Mouse (Mus musculus) c-Kit-positive CD71-positive TER-119-positive erythroid progenitor cells, embryonic 14.5 days (primary cell): ENCODE measurements around the gene Tmem139.

Experiments used
- DNase-seq: peaks from one replicate; pipeline ENCODE4 v3.0.0-alpha.2; 2013; ENCODE audit warnings: low spot score

Tmem139 gene

DNA sequence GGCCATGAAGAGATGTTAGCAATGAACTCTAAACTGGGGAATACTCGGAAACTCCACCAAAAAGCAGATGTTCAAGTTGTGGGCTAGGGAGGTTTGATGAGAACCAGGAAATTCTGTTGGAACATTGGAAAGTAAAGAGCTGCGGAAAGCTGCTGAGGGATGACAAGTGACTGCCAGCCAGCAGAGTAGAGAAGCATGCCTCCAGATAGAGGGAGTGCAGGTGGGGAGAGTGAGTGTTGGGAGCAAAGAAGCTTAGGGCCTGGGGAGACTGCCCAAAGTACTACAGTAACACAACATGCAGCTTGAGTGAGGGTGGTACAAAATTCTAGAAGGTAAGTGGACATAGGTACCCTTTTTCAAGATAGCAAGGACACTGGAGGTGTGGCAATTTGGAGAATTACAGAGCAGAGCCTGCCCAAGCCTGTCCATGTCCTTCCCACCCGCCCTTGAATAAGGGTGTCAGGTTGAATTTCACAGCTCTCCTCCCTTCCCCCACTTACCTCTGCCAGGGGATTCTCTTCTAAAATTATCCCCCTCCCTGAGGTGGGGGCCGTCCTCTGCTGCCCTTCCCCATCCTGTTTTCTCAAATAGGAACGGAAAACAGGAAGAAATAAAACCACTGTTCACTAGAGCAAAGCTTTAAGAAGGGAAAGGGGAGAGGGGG is 21.2 kb downstream of the Tmem139 start:
- no peak for DNase-seq

DNA sequence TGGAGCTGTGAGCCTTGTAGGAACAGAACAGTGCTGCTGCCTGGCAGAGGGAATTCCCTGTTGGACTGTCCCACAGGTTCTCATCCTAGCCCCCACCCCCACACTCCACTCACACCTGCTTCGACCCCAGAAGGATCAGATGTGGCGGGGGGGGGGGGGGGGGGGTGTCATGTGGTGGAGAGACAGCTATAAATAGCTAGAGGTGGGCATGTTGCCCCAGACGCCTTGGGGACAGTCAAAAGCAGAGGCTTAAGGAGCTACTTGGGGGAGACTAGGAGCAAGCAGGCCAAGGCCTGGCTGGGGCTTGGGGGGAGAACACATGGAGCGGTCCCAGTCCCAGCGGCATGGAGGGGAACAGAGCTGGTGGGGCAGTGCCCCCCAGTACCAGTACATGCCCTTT is 24.7 kb downstream of the Tmem139 start, which contains the start of gene Clcn1:
Clcn1 (plus strand) TSS at position 238 of the 400 bp plus-strand sequence.
- no peak for DNase-seq

DNA sequence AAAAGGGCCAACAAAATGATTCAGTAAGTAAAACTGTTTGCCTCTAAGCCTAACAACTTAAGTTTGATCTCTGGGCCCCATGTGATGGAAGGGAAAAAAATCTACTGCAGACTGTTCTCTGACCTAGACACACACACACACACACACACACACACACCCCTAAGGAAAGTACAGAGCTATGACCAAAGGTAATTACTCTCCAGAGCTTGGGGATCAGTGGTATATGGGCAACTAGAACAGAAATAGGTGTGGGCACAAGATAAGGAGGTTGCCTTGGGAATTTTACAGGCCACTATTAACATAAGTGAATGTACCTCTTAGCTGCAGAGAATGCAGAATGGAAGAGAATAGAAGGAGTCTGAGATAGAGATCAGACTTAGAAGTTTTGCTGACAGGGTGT is 25.8 kb downstream of the Tmem139 start:
- DNase-seq: no peak

DNA sequence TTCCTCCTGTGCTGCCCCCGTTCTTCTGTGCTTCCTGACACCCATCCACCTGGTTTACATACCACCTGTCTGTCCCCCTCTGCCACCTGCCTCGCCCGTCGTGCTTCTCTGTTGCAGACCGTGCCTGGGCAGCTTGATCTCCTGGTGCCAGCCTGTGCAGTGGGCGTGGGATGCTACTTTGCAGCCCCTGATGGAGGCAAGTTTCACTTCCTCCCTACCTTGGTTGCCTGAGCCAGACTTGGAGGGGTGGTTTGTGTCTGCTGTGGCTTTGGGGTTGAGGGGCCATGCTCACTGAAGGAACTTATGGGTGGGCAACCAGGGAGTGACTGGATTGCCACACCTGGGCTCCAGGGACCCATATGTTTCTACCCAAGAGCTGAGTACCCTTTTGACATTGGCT is 31.6 kb downstream of the Tmem139 start:
- no peak for DNase-seq

DNA sequence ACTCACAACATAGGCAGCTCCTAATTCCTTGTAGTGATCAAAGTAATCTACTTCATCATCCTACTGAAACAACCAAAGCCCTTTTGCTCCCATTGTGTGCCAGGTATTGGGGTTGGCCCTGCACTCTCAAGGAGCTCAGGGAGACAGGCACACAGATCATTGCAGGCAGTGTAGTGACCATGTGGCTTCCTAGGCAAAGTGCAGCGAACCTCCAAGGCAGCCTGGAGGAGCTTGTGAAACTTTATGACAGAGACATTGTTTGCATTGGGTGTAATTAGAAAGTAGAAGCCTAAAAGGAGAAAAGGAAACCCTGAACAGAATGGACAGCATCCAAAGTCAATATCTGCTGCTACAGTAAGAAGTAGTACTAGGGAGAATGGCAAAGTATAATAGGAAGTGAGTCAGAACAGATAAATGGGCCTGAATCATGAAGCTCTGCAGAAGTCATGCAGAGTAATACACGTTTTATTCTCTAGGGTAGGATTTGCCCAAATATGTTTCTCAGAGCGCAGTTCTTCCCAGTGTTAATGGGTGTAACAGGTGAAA is 33.9 kb downstream of the Tmem139 start:
- no peak for DNase-seq

DNA sequence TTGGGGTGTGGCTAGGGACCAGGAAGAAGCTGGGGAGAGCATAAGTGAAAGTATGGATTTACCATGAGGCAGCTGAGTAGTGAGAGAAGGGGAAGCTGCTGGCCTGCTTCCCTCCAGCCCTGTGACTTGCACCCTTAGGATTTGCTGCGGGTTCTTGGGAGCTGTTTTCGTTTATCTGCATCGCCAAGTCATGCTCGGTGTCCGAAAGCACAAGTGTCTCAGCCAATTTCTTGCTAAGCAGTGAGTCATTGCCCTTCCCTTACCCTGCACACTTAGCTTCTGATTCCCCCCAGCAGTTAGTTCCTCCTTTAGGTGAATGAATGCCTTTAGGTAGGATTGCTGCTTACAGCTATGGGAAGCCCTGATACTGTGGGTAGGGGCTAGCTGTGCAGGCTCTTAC is 37.6 kb downstream of the Tmem139 start:
- DNase-seq: no peak

DNA sequence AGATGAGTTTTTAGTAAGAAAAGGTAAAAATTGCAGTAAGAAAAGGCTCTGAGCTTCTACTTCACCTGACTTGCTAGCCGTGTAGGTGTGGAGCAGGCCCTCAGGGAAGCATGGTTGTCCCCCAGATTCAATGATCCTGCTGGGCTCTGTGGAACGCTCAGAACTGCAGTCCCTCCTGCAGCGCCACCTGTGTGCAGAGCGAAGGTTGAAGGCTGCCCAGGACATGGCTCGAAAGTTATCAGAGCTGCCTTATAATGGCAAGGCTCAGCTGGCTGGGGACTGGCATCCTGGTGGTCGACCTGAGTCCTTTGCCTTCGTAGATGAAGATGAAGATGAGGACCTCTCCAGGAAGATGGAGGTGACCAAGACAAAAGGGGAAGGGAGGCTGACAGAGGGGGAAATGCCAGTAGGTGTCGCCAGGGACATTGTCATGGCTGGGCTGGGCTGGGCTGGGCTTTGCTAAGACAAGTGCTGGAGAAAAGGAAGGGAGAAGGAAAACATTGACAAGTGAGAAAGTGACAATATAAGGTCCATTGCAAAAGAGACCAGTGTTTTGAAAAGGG is 48.1 kb downstream of the Tmem139 start:
- DNase-seq: no peak

DNA sequence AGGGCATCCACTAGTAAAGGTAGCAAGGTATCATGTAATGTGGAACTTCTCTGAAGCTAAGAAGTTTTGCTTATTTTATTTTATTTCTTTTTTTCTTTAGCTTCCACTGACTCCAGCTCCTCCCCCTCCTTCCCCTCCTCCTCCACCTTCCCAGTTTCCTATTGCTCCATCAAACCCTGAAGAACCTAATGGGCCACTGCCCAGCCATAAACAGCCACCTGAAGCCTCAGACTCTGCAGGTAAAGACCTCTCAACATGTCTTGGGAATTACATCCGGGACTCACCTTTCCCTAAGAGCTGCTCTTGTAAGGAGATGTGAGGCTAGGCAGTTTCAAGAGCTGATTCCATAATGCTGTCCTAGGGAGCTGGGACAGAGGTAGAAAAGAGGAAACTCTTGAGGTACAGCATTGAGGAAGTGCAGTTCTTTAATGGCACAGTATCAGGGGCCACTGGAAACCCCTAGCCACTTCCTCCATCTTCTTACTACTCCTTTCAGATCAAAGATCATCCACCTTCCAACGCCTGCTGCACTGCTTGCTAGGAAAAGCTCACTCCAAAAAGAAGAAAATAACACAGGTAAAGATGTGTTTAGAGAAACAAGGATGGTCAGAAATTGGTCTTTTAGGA is 48.8 kb downstream of the Tmem139 start:
- DNase-seq: no peak
